Mouse (Mus musculus) embryonic facial prominence, embryonic 15.5 days (tissue): Measurements from ENCODE around the gene Ppp1r12a. TPM values are rescaled to one million over a fixed set of nuclear protein-coding genes. Genes with fewer than 3 reads are reported as not detected.
"Not testable (repeated sequence)": the region's sequence is repeated elsewhere in the genome, so short reads cannot be mapped to it uniquely, and the experiment has no call there.

ENCODE experiments used
- ATAC-seq: fragments of 200-750 bp; cut with Nextera tagmentation; 2 replicates; pipeline ENCODE4 v1.8.0; 2017; ENCODE audit warnings: low read depth, moderate TSS enrichment; ENCODE audit not compliant: insufficient number of reproducible peaks, low FRiP score, low TSS enrichment
- H3K27ac ChIP-seq: fragments of 300-500 bp; sonication (generic); replicated peaks from 2 replicates; pipeline ENCODE4 v1.5.1; 2015; ENCODE audit warnings: mild to moderate bottlenecking, inconsistent platforms
- H3K27me3 ChIP-seq: fragments of 300-500 bp; sonication (generic); 2 replicates; pipeline ENCODE4 v1.6.1; 2015; ENCODE audit warnings: inconsistent platforms
- H3K36me3 ChIP-seq: fragments of 300-500 bp; sonication (generic); 2 replicates; pipeline ENCODE4 v1.6.1; 2015; ENCODE audit warnings: mild to moderate bottlenecking, inconsistent platforms
- H3K4me1 ChIP-seq: fragments of 300-500 bp; sonication (generic); 2 replicates; pipeline ENCODE4 v1.6.1; 2015; ENCODE audit warnings: inconsistent platforms
- H3K4me2 ChIP-seq: fragments of 300-500 bp; sonication (generic); replicated peaks from 2 replicates; pipeline ENCODE4 v1.6.1; 2015; ENCODE audit warnings: mild to moderate bottlenecking, inconsistent platforms
- H3K4me3 ChIP-seq: fragments of 300-500 bp; sonication (generic); replicated peaks from 2 replicates; pipeline ENCODE4 v1.5.1; 2015; ENCODE audit warnings: mild to moderate bottlenecking, inconsistent platforms
- H3K9ac ChIP-seq: fragments of 300-500 bp; sonication (generic); 2 replicates; pipeline ENCODE4 v1.6.1; 2015; ENCODE audit warnings: inconsistent platforms
- H3K9me3 ChIP-seq: fragments of 300-500 bp; sonication (generic); replicated peaks from 2 replicates; pipeline ENCODE4 v1.6.1; 2016; ENCODE audit warnings: inconsistent platforms
- WGBS: fragments of 180-500 bp; shearing (Covaris S2); methylation state at CpG from one replicate; pipeline ENCODE4 v1.1.7; 2015; 5-methylcytosine and 5-hydroxymethylcytosine counted together
- polyA plus RNA-seq: library from polyadenylated mRNA; unstranded; fragments of >200 nt; fragmentation: Nextera tagmentation; extraction: Ambion mirVana; gene quantifications from 2 replicates; pipeline ENCODE4 v1.2.1, GENCODE M21; 2015

Ppp1r12a gene
- polyA plus RNA-seq, 1 experiment from 2014 or later, result 81.6 TPM

DNA sequence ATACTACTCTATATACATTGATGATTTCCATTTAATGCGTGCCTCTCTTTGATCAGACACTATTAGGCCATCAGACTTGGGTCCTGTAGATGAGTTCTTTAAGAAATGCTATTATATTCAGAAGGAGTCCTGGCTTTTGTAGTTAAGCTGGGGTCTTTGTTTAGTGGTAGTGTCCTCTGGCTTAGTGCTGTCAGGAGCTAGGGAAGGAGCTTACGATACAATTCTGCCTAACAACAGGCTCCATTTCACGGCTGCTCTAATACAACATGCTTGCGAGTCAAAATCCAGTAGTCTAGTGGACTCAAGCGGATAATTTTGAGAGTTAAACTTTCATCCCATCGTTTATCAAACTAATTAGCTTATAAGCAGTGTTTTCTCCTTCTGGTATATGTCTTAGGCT is 114.7 kb downstream of the Ppp1r12a start:
- H3K27me3 ChIP-seq, result no peaks in the 10 kb centered on the region
- H3K36me3 ChIP-seq, result peaks cover 34% of the 10 kb centered on the region
- H3K4me3 ChIP-seq, result no peak overlapping the region
- no peak overlapping the region for H3K9ac ChIP-seq
- H3K4me2 ChIP-seq, result no peak overlapping the region
- no peak overlapping the region for H3K27ac ChIP-seq
- no peaks in the 10 kb centered on the region for H3K4me1 ChIP-seq
- 91% methylated on average over 6 of the region's 6 CpGs for WGBS
- ATAC-seq, result no peak
- no peaks in the 10 kb centered on the region for H3K9me3 ChIP-seq

DNA sequence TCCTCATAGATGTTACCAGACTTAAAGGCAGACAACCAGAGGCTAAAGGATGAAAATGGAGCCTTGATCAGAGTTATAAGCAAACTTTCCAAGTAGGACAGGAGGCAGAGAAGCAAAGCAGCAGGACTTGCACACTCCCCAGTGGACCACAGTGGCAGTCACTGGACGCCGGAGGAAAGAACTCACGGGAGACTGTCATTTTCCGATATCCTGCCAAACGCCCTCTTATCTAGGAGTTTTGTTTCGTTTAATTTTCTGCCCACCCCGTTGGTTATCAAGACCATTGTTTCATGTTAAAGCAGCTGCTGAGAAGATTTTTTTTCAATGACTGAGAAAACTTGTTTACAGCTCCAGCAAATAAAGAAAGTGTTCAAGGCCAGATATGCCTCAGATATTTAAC is 115.2 kb downstream of the Ppp1r12a start:
- Histone ChIP-seq H3K4me3 (no peak overlapping the region), H3K36me3 (peaks cover 33% of the 10 kb centered on the region), H3K27ac (no peak overlapping the region), H3K9me3 (no peaks in the 10 kb centered on the region), H3K4me2 (no peak overlapping the region), H3K27me3 (no peaks in the 10 kb centered on the region), H3K4me1 (no peaks in the 10 kb centered on the region), H3K9ac (no peak overlapping the region)
- WGBS, result 84% methylated on average over 7 of the region's 7 CpGs
- ATAC-seq, result no peak

DNA sequence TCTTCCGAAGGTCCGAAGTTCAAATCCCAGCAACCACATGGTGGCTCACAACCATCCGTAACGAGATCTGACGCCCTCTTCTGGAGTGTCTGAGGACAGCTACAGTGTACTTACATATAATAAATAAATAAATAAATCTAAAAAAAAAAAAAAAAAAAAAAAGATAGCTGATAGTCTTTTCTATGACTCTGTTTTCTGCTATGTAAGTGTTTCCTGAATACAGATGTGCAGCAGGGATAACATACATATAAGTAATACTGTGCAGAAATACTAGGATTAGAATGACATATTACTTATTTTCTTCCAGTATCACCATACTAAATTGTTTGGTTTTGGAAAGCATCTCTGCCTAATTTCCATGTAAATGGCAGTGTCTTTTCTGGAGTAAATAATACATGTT is 119.1 kb downstream of the Ppp1r12a start:
- not testable (repeated sequence) for ATAC-seq, H3K27ac ChIP-seq, H3K9me3 ChIP-seq, H3K4me3 ChIP-seq, H3K4me2 ChIP-seq, H3K4me1 ChIP-seq, H3K9ac ChIP-seq, H3K27me3 ChIP-seq
- peaks cover 18% of the 10 kb centered on the region for H3K36me3 ChIP-seq
- 92% methylated on average over 3 of the region's 5 CpGs for WGBS

DNA sequence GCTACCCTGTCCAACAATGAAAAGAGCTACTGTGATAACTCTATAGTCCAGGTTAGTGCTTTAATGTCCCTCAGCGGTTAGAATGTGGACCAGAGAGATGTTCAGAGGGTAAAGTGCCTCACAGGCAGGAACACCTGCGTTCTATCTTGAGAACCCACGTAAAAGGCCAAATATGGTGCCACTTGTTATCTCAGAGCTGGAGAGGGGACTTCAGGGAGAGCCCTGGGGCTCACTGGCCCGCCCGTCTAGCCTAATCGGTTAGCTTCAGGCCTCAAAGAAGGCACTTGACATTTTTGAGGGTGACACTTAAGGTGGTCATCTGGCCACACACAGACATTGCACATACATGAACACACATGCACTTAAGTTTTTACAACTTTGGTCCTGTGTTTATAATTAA is 120.4 kb downstream of the Ppp1r12a start:
- 86% methylated on average over 6 of the region's 6 CpGs for WGBS
- no peaks in the 10 kb centered on the region for H3K9me3 ChIP-seq
- no peak for ATAC-seq
- no peaks in the 10 kb centered on the region for H3K4me1 ChIP-seq
- no peak overlapping the region for H3K4me2 ChIP-seq
- H3K27me3 ChIP-seq, result no peaks in the 10 kb centered on the region
- peaks cover 18% of the 10 kb centered on the region for H3K36me3 ChIP-seq
- no peak overlapping the region for H3K4me3 ChIP-seq
- no peak overlapping the region for H3K27ac ChIP-seq
- no peak overlapping the region for H3K9ac ChIP-seq

DNA sequence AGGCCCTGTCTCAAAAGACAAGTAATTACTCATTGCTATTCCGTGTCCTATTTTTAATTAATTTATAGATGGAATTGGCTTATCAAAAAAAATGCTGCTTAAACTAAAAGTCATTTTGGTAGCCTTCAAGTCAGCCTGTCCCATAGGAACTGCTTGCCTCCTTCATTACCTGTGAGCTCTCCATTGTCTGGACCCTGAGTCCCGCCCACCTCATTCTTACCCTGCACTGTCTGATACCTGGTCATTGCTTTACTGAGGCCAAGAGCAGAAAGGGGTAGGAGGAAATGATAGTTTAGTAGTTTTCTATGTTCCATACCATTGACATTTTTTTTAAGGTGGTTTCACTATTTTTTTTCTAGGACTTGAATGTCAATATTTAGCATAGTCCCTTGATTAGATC is 121.4 kb downstream of the Ppp1r12a start:
- Histone ChIP-seq H3K9ac (no peak overlapping the region), H3K4me1 (no peaks in the 10 kb centered on the region), H3K9me3 (no peaks in the 10 kb centered on the region), H3K27ac (no peak overlapping the region), H3K36me3 (peaks cover 12% of the 10 kb centered on the region), H3K4me2 (no peak overlapping the region), H3K27me3 (no peaks in the 10 kb centered on the region), H3K4me3 (no peak overlapping the region)
- WGBS, result 92% methylated on average over 2 of the region's 2 CpGs
- ATAC-seq, result no peak

DNA sequence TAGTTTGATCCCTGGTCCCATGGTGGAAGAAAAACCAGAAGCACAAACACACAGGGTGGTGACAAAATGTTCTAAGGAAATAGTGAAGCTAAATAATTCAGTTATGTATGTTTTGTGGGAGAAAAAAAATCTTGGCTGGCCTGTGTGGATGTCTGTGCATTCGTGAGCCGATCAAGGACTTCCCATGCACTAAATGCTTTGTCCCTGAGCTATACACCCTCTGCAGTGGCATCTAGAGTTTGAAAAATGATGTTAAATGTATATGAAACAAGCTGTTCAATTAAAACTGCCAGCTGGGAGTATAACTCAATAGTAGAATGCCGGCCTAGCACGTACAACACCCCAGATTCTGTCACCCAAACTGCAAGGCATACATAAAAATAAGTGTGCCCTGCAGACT is 121.8 kb downstream of the Ppp1r12a start:
- no peak for ATAC-seq
- Histone ChIP-seq H3K4me1 (no peaks in the 10 kb centered on the region), H3K4me3 (no peak overlapping the region), H3K4me2 (no peak overlapping the region), H3K9me3 (no peaks in the 10 kb centered on the region), H3K9ac (no peak overlapping the region), H3K27me3 (no peaks in the 10 kb centered on the region), H3K36me3 (peaks cover 12% of the 10 kb centered on the region), H3K27ac (no peak overlapping the region)
- WGBS, result 87% methylated on average over 4 of the region's 4 CpGs

DNA sequence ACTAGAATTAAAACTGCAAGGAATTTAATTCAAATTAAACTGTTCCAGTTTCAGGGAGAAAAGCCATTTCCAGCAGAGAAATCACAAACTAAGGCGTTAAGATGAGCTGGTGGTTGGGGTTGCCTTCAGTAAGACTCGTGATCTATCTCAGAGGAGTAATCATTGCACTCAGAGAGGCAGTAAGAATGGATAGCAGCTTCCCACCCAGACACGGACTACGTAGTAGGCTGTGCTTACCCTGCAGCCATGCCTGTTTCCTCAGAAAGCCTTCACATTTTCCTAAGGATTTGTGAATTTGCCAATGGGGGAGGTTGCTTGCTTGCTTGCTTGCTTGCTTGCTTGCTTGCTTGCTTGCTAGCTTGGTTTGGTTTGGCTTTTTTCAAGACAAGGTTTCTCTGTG is 122.5 kb downstream of the Ppp1r12a start:
- ATAC-seq, result no peak
- Histone ChIP-seq H3K9ac (no peak overlapping the region), H3K27me3 (no peaks in the 10 kb centered on the region), H3K4me3 (no peak overlapping the region), H3K4me1 (no peaks in the 10 kb centered on the region), H3K9me3 (no peaks in the 10 kb centered on the region), H3K27ac (no peak overlapping the region), H3K36me3 (peaks cover 12% of the 10 kb centered on the region), H3K4me2 (no peak overlapping the region)
- WGBS, result 82% methylated on average over 4 of the region's 4 CpGs

DNA sequence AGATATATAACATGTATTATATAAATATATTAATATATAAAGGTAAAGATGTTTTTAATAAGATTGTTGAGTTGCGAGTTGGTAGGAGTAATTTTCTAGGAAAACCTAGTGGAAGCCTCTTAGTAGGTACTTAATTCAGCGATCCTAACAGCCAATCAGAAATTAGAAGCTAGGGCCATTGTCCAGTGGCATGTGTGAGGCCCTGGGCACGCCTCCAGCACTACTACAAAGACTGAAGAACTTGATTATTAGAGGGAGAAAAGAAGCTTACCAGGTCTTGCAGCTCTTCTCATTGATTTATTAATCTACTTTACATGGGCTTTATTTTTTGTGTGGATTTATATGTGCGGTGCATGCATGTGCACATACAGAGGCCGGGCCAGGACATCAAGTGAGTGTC is 123.0 kb downstream of the Ppp1r12a start:
- no peak for ATAC-seq
- no peak overlapping the region for H3K4me2 ChIP-seq
- H3K4me3 ChIP-seq, result no peak overlapping the region
- no peaks in the 10 kb centered on the region for H3K27me3 ChIP-seq
- no peaks in the 10 kb centered on the region for H3K4me1 ChIP-seq
- 90% methylated on average over 5 of the region's 5 CpGs for WGBS
- H3K36me3 ChIP-seq, result peaks cover 11% of the 10 kb centered on the region
- no peaks in the 10 kb centered on the region for H3K9me3 ChIP-seq
- H3K9ac ChIP-seq, result no peak overlapping the region
- no peak overlapping the region for H3K27ac ChIP-seq

DNA sequence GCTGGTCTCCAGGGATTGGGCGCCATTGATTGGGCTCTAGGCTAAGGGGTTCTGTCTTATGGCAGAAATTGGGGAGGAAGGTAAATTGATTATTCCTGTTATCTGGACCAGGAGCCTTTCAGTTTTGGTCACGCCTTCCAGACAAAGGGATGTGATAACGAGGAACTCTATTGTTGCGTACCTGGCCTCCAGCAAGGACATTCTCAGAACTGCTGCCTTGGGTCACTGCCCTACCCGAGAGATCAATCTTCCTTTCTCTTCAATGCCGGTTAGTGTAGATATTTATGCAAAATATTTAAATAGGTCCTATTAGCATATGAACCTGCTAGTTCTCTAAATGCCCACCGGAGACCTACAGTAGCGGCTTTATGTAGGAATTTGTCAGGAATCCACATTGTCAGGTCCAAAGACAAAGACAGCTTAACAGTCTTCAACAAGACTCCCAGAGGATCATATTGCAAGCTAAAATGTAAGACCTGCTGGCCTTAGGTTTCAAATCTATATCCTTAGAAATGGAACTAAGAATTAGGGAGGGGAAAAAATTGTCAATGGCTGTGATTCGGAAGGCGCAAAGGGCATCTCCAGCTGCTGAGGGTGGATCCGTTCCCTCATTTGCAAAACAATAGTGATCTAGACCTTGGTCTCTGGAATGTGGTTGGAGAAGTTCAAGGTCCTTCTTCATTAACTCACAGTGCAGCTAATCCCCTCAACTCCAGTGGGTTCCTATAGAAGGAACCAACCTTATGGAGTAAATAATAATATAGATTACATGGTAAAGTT is 124.9 kb downstream of the Ppp1r12a start:
- H3K4me3 ChIP-seq, result no peak overlapping the region
- H3K4me2 ChIP-seq, result no peak overlapping the region
- no peaks in the 10 kb centered on the region for H3K27me3 ChIP-seq
- H3K36me3 ChIP-seq, result peaks cover 2% of the 10 kb centered on the region; the same call in 1 of the 2 replicates
- no peaks in the 10 kb centered on the region for H3K4me1 ChIP-seq
- no peak overlapping the region for H3K27ac ChIP-seq
- ATAC-seq, result no peak
- H3K9me3 ChIP-seq, result no peaks in the 10 kb centered on the region
- 74% methylated on average over 11 of the region's 11 CpGs for WGBS
- H3K9ac ChIP-seq, result no peak overlapping the region

DNA sequence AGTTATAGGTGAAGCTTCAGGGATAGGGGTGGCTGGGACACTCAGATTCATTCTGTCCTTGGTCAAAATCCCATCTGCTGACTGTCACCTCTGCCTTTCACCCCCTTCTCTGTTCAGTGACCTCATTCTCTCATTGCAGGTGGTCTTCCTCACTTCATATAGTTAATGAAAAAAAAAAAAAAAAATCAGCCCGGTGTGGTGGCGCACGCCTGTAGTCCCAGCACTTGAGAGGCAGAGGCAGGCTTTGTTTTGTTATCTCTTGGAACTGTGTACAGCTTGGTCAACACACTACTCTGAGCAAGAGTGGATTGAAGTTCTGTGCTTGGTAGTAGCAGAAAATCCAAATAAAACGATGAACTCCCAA is 125.4 kb downstream of the Ppp1r12a start:
- Histone ChIP-seq H3K4me2 (no peak overlapping the region), H3K4me3 (no peak overlapping the region), H3K27me3 (no peaks in the 10 kb centered on the region), H3K27ac (no peak overlapping the region), H3K9ac (no peak overlapping the region), H3K9me3 (no peaks in the 10 kb centered on the region), H3K36me3 (no peaks in the 10 kb centered on the region), H3K4me1 (no peaks in the 10 kb centered on the region)
- no peak for ATAC-seq
- WGBS, result 87% methylated on average over 4 of the region's 4 CpGs

DNA sequence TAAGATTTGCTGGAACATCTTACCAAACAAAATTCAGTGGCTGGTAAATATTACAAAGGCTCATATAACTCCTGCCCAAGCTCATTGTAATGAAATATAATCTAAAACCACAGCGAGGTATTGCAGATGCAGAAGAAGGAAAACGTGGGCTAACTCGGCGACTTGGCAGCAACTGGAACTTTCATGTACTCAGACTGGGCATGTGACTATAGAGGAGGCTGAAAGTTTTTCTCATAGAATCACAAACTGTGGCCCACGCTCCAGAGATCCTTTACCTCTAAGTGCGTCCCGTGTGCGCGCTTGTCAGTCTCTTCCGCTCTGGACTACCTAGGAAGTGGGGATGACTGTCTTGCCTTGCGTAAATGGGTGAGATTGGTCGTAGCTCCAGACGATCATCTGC is 128.1 kb downstream of the Ppp1r12a start:
- Histone ChIP-seq H3K9ac (no peak overlapping the region), H3K4me3 (no peak overlapping the region), H3K36me3 (no peaks in the 10 kb centered on the region), H3K27ac (no peak overlapping the region), H3K4me2 (no peak overlapping the region), H3K27me3 (no peaks in the 10 kb centered on the region), H3K4me1 (no peaks in the 10 kb centered on the region), H3K9me3 (no peaks in the 10 kb centered on the region)
- WGBS, result 91% methylated on average over 13 of the region's 13 CpGs
- ATAC-seq, result no peak
